Mouse (Mus musculus) urinary bladder, postnatal 4 days (tissue): ENCODE data around the gene Mrgprb8.
"Not testable (repeated sequence)": the region's sequence is repeated elsewhere in the genome, so short reads cannot be mapped to it uniquely, and the experiment has no call there.

Source experiments
- DNase-seq, 2 experiments: peaks; one replicate each; pipeline ENCODE4 v3.0.0; 2021 to 2022; ENCODE audit warnings: low spot score in 2 of 2

Gene Mrgprb8

DNA sequence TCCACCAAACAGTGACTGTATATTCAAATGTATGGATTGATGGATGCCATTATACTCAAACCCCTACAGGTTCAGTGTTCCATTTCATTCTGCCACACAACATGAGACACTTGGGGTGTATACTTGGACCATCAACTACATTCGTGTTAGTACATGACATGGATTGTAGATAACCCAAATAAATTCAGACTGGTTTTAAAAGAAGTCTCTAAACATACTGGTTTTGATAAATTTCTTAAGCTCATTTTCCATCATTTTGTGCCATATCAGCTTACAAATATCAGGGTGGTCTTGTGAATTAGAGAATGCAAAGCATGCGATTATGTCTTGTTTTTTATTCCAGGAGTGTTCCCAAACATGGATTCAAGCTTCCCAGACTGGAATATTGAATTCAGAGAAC, at the start of gene Mrgprb8:
Mrgprb8 (plus strand) TSS at position 301 of the 400 bp plus-strand sequence.
- no peak for DNase-seq

DNA sequence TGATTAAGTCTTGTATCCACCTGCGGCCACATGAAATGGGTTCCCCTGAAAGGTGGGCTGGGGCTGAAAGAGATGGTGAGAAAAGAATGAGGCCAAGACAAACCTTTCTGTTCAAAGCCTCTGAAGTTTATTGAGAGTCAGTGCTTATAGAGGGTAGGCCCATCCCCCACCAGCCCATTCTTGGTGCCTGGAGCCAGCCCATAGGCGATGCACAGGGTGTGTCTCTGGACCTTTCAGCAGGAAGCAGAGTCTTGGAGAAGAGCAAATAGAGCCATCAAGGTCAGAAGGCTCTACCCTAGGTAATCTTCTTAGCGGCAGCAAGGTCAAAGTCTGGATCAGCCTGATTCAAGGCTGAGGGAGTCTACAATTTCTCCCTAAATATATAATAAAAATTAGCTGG, 47.6 kb downstream of the Mrgprb8 start:
- DNase-seq = not testable (repeated sequence)

DNA sequence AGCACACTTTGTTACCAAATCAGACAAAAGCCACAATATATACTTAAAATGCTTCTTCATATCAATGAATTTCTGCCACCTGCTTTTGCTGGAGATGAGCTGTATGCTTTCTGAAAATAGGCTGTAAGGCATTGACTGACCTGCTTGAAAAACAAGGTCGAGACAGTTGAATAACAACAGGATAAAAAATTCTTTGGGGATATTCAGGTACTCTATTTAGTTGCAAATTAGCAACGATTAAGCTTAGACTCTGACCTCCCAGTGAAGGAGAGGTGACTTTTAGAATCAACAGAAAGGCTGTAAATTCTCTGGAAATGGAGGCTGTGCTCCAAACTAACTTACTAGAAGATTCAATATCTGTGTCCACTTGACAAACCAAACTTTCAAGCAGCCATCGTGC, 48.3 kb downstream of the Mrgprb8 start:
- no peak for DNase-seq
